Mouse (Mus musculus): ENCODE results near the gene Rgmb.

DNA sequence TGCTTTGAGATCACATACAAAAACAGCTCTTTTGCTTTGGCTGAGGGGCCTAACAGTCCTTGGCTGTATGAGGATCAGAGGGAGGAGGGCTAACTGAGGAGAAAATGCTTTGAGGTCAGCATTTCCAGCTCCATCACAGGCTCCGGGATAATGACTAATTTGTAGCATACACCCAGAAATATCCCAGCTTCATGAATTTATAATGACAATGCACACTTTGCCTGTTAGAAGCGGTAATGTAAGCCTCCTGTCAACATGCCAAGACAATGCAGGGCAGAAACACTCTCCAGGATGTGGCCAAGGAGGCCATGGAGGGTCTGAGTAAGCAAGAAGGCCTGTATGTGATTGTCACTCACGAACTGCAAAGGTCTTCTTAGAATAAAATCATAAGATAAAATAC, 7.0 kb downstream of the Rgmb start:
- TF ChIP-seq CTCF (IDR thresholded peaks at IDR 0.05; ENCODE audit: low read depth, low read length) (no peak), GATA1 (IDR thresholded peaks at IDR 0.05; ENCODE audit: borderline replicate concordance, low read length) (no peak)
